Comparison of ENCODE assay signal across 8 mouse cellular contexts in the genomic region with DNA sequence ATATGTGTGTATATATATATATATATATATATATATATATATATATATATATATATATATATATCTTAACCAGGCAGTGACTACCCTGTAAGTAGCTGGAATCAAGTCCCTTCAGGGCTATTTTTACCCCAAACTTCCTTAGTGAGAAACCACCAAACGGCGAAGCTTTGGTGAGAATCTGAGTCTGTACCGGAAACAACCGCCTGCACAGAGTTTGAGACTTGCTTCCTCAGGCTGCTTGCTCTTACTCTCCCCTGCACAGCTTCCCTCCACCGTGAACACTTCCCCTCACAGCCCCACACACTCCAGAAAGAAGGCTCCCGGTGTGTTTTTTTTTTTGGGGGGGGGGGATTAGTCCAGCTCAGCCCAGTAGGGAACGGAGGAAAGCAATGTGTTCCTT.
DNase-seq lines count a peak whose midpoint lies in the region; ATAC-seq and TF ChIP-seq lines count a peak whose summit lies in the region.

No protein-coding gene starts in this region.

- H3K4me3 ChIP-seq in kidney, postnatal 0 days (replicated peaks; ENCODE audit: low read depth, low read length), result no peak overlapping the region
- no peak overlapping the region for H3K4me3 ChIP-seq in hindbrain, embryonic 11.5 days (ENCODE audit: low read depth, low read length)
- peak overlapping the region; percentile 80 for H3K4me3 ChIP-seq in midbrain, postnatal 0 days (ENCODE audit: low read depth, low read length)

- H3K9ac ChIP-seq in kidney, postnatal 0 days (ENCODE audit: low read depth, low read length), result no peak overlapping the region
- H3K9ac ChIP-seq in hindbrain, embryonic 11.5 days (ENCODE audit: low read depth, low read length), result 0 out of 2 replicates have a peak overlapping the region, but pooled peaks have one; percentile 2
- 0 out of 2 replicates have a peak overlapping the region, but pooled peaks have one; percentile 46 for H3K9ac ChIP-seq in midbrain, postnatal 0 days (replicated peaks; ENCODE audit: low read length, poor library complexity, severe bottlenecking)

- ATAC-seq in kidney, postnatal 0 days (replicated peaks; ENCODE audit: low FRiP score, low read depth), result no peak
- ATAC-seq in hindbrain, embryonic 11.5 days (ENCODE audit: low FRiP score), result no peak
- no peak for ATAC-seq in midbrain, postnatal 0 days (ENCODE audit: low FRiP score)

- H3K27me3 ChIP-seq in kidney, postnatal 0 days (ENCODE audit: insufficient read depth, low read length), result no peaks in the 10 kb centered on the region
- no peaks in the 10 kb centered on the region for H3K27me3 ChIP-seq in hindbrain, embryonic 11.5 days (ENCODE audit: control insufficient read depth, insufficient read depth, low read length)
- H3K27me3 ChIP-seq in midbrain, postnatal 0 days (ENCODE audit: insufficient read depth, low read length), result no peaks in the 10 kb centered on the region

- H3K27ac ChIP-seq in kidney, postnatal 0 days, result no peak overlapping the region
- no peak overlapping the region for H3K27ac ChIP-seq in hindbrain, embryonic 11.5 days (ENCODE audit: low read depth, low read length)
- no peak overlapping the region for H3K27ac ChIP-seq in midbrain, postnatal 0 days (ENCODE audit: low read depth, low read length)

- H3K36me3 ChIP-seq in kidney, postnatal 0 days (ENCODE audit: insufficient read depth, low read length), result no peaks in the 10 kb centered on the region
- no peaks in the 10 kb centered on the region for H3K36me3 ChIP-seq in hindbrain, embryonic 11.5 days (ENCODE audit: control insufficient read depth, insufficient read depth, low read length)
- H3K36me3 ChIP-seq in midbrain, postnatal 0 days (ENCODE audit: insufficient read depth, low read length), result no peaks in the 10 kb centered on the region

- H3K4me2 ChIP-seq in kidney, postnatal 0 days (ENCODE audit: low read length), result peak overlapping the region; percentile 1; the same call in 1 of the 2 replicates
- H3K4me2 ChIP-seq in hindbrain, embryonic 11.5 days (replicated peaks; ENCODE audit: low read depth, low read length), result peak overlapping the region; percentile 9; the same call in 1 of the 2 replicates
- peak overlapping the region; percentile 84 for H3K4me2 ChIP-seq in midbrain, postnatal 0 days (ENCODE audit: low read depth, low read length, poor library complexity, severe bottlenecking)

- 49% methylated on average over 7 of the region's 7 CpGs for WGBS in kidney, postnatal 0 days
- WGBS in hindbrain, embryonic 11.5 days, result 73% methylated on average over 7 of the region's 7 CpGs
- WGBS in midbrain, postnatal 0 days, result 33% methylated on average over 7 of the region's 7 CpGs

- peaks cover 49% of the 10 kb centered on the region for H3K4me1 ChIP-seq in kidney, postnatal 0 days (replicated peaks; ENCODE audit: insufficient read depth, low read length)
- H3K4me1 ChIP-seq in hindbrain, embryonic 11.5 days (replicated peaks; ENCODE audit: control insufficient read depth, insufficient read depth, low read length), result peaks cover 27% of the 10 kb centered on the region
- H3K4me1 ChIP-seq in midbrain, postnatal 0 days (ENCODE audit: insufficient read depth, low read length), result peaks cover 39% of the 10 kb centered on the region

- peak; percentile 39 for DNase-seq in kidney, postnatal 0 days (ENCODE audit: low spot score)
- no peak for DNase-seq in kidney, adult 9 months
- peak; percentile 78 for DNase-seq in brain, adult 2 months (ENCODE audit: low read depth, low spot score)
- DNase-seq in hindbrain, embryonic 11.5 days (ENCODE audit: low spot score), result no peak
- DNase-seq in midbrain, postnatal 0 days (ENCODE audit: low spot score), result no peak
- no peak for DNase-seq in c-Kit-positive CD71-positive TER-119-positive erythroid progenitor cells, embryonic 14.5 days (ENCODE audit: low spot score)
- DNase-seq in urinary bladder, postnatal 4 days (ENCODE audit: low spot score in 2 of 2), result no peak
- no peak for DNase-seq in ovary, adult 18-20 months (ENCODE audit: low spot score)

- no peak for TF ChIP-seq CTCF in kidney, postnatal 0 days (IDR thresholded peaks at IDR 0.05; ENCODE audit: low read depth)
- TF ChIP-seq CTCF in midbrain, postnatal 0 days (IDR thresholded peaks at IDR 0.05), result no peak

- H3K9me3 ChIP-seq in kidney, postnatal 0 days (replicated peaks; ENCODE audit: low read length), result no peaks in the 10 kb centered on the region
- H3K9me3 ChIP-seq in hindbrain, embryonic 11.5 days (ENCODE audit: control insufficient read depth, low read length), result no peaks in the 10 kb centered on the region
- no peaks in the 10 kb centered on the region for H3K9me3 ChIP-seq in midbrain, postnatal 0 days (ENCODE audit: low read length)

Comparison
In these comparisons a context has a peak if more than half of its experiments do, and no peak if none do; other contexts are left out.
1. DNase-seq: peak in kidney, postnatal 0 days (single experiment) and brain, adult 2 months (single experiment); none in kidney, adult 9 months (single experiment), hindbrain, embryonic 11.5 days (single experiment), midbrain, postnatal 0 days (single experiment), c-Kit-positive CD71-positive TER-119-positive erythroid progenitor cells, embryonic 14.5 days (single experiment), urinary bladder, postnatal 4 days (0 of 2) and ovary, adult 18-20 months (single experiment).
2. H3K4me2 ChIP-seq: peak in every context shown above with its lines; median percentile 84 in midbrain, postnatal 0 days; 9 in hindbrain, embryonic 11.5 days; 1 in kidney, postnatal 0 days.